Mouse (Mus musculus) CH12.LX (cell line): Measurements from ENCODE around the gene Ermard. TPM values are rescaled to one million over a fixed set of nuclear protein-coding genes. Genes with fewer than 3 reads are reported as not detected.
"Not testable (repeated sequence)": the region's sequence is repeated elsewhere in the genome, so short reads cannot be mapped to it uniquely, and the experiment has no call there.

Experiments used
- DNase-seq: peaks from one replicate; pipeline ENCODE4 v3.0.0-alpha.2; 2013; ENCODE audit errors: extremely low read depth
- H3K27ac ChIP-seq: 2 replicates; pipeline ENCODE4 v1.5.1; 2012; ENCODE audit warnings: low read depth, mild to moderate bottlenecking, control low read depth, moderate library complexity; ENCODE audit not compliant: insufficient read depth
- H3K27me3 ChIP-seq: replicated peaks from 2 replicates; pipeline ENCODE3; 2012; ENCODE audit warnings: inconsistent platforms
- H3K36me3 ChIP-seq, 2 experiments: replicated peaks in 1 of 2; 2 replicates each; pipeline versions ENCODE3 to v1.6.1; 2012; ENCODE audit warnings: inconsistent platforms in 1 of 2, low read length in 1 of 2, mild to moderate bottlenecking in 1 of 2, mixed read lengths in 1 of 2, moderate library complexity in 1 of 2; ENCODE audit not compliant: control insufficient read depth in 1 of 2, insufficient read depth in 1 of 2
- H3K4me1 ChIP-seq, 2 experiments: 2 replicates each; pipeline ENCODE4 v1.6.1; 2012; ENCODE audit warnings: inconsistent platforms in 1 of 2, moderate library complexity in 1 of 2; ENCODE audit not compliant: insufficient read depth in 2 of 2, control insufficient read depth in 1 of 2
- H3K4me2 ChIP-seq: 2 replicates; pipeline ENCODE4 v1.6.1; 2012; ENCODE audit warnings: low read depth, mild to moderate bottlenecking, control low read depth; ENCODE audit not compliant: poor library complexity, insufficient read depth, severe bottlenecking
- H3K4me3 ChIP-seq, 3 experiments: fragments of 150-350 bp in 1 of 3; sonication (generic) in 1 of 3; replicated peaks in 1 of 3; 2 replicates each; pipeline versions ENCODE3 to v1.5.1; 2011 to 2012; ENCODE audit warnings: low read depth in 2 of 3, low read length in 2 of 3, mild to moderate bottlenecking in 2 of 3, moderate library complexity in 2 of 3, control low read depth in 1 of 3, improper control_type of control experiment in 1 of 3, inconsistent platforms in 1 of 3, mixed read lengths in 1 of 3; ENCODE audit not compliant: poor library complexity in 1 of 3
- H3K79me2 ChIP-seq: replicated peaks from 2 replicates; pipeline ENCODE4 v1.6.1; 2012; ENCODE audit warnings: mild to moderate bottlenecking, moderate library complexity; ENCODE audit not compliant: control insufficient read depth, poor library complexity, insufficient read depth, severe bottlenecking; ENCODE audit errors: extremely low read depth
- H3K9ac ChIP-seq: 2 replicates; pipeline ENCODE4 v1.6.1; 2012; ENCODE audit warnings: low read depth, mild to moderate bottlenecking, control low read depth, moderate library complexity; ENCODE audit not compliant: insufficient read depth
- H3K9me3 ChIP-seq: replicated peaks from 2 replicates; pipeline ENCODE3; 2012; ENCODE audit warnings: low read length, inconsistent platforms, mixed read lengths
- dilution Hi-C: fragments of 300-500 bp; cut with MboI; formaldehyde crosslinking; loops from 2 replicates; pipeline ENCODE4 v1.14.3; 2020; ENCODE audit warnings: low sequenced_read_pairs; ENCODE audit not compliant: extremely low pct_unique_long_range_greater_than_20kb, extremely low pct_ligation_motif_present
- in situ Hi-C: fragments of 300-500 bp; cut with MboI; formaldehyde crosslinking; loops from 3 replicates; pipeline ENCODE4 v1.14.3; 2019; ENCODE audit warnings: low sequenced_read_pairs, low pct_ligation_motif_present, low pct_unique_long_range_greater_than_20kb, mixed read lengths
- polyA plus RNA-seq: library from polyadenylated mRNA; unstranded; fragments of >175 nt; gene quantifications from 2 replicates; pipeline ENCODE4 v1.2.1, GENCODE M21; 2012; ENCODE audit warnings: low read depth; ENCODE audit not compliant: insufficient read length
- total RNA-seq, 2 experiments: library from RNA; depleted of rRNA; stranded (reverse); fragments of 300-350 nt in 1 of 2; fragments of >200 nt in 1 of 2; gene quantifications; 2 replicates each; pipeline ENCODE4 v1.2.3; 2012 to 2014

Ermard gene
- total and polyA plus RNA-seq, 3 experiments, result 32.0 to 45.6 (median 38.8) TPM

GRCm38 (mm10) chr17:15009706-15010413 lies 31.1 kb upstream of the Ermard start, which contains the start of gene Gm3435:
Gene Gm3435, plus strand, starts transcription at chr17:15010176.
- H3K27ac ChIP-seq, H3K36me3 ChIP-seq, H3K79me2 ChIP-seq, H3K4me2 ChIP-seq, H3K27me3 ChIP-seq, H3K4me1 ChIP-seq, H3K9ac ChIP-seq, dilution Hi-C loops, H3K4me3 ChIP-seq, DNase-seq, H3K9me3 ChIP-seq, in situ Hi-C loops: not testable (repeated sequence)

- dilution Hi-C loops, result not testable (repeated sequence)
- Histone ChIP-seq H3K4me2 (peak overlapping the region; percentile 47), H3K4me3 (peak overlapping the region in 1 of 3 experiments; percentile 18)
These were observed 19.3 kb upstream of the Ermard start for GRCm38 (mm10) chr17:15021503-15022220.

GRCm38 (mm10) chr17:15023878-15024492 lies 17.0 kb upstream of the Ermard start:
- H3K4me3 ChIP-seq, H3K4me2 ChIP-seq, in situ Hi-C loops, H3K27ac ChIP-seq, H3K36me3 ChIP-seq, H3K27me3 ChIP-seq, H3K79me2 ChIP-seq, H3K4me1 ChIP-seq, H3K9me3 ChIP-seq, DNase-seq, dilution Hi-C loops, H3K9ac ChIP-seq: not testable (repeated sequence)

More at GRCm38 (mm10) chr17:15021503-15022220, 19.3 kb upstream of the Ermard start:
- in situ Hi-C loops, H3K27me3 ChIP-seq, H3K36me3 ChIP-seq, H3K9me3 ChIP-seq, H3K4me1 ChIP-seq, H3K79me2 ChIP-seq: not testable (repeated sequence)
- H3K27ac ChIP-seq, result peak overlapping the region; percentile 92
- DNase-seq, result peak; percentile 12
- peak overlapping the region; percentile 89 for H3K9ac ChIP-seq

GRCm38 (mm10) chr17:15024502-15025193 lies 16.4 kb upstream of the Ermard start:
- H3K79me2 ChIP-seq, H3K36me3 ChIP-seq, H3K9ac ChIP-seq, in situ Hi-C loops, H3K9me3 ChIP-seq, H3K27me3 ChIP-seq, H3K4me2 ChIP-seq, H3K4me3 ChIP-seq, H3K4me1 ChIP-seq, dilution Hi-C loops, H3K27ac ChIP-seq, DNase-seq: not testable (repeated sequence)

- H3K79me2 ChIP-seq, in situ Hi-C loops, H3K4me2 ChIP-seq, dilution Hi-C loops, H3K9ac ChIP-seq, H3K9me3 ChIP-seq, H3K4me3 ChIP-seq, H3K4me1 ChIP-seq, H3K27ac ChIP-seq, H3K27me3 ChIP-seq, H3K36me3 ChIP-seq, DNase-seq: not testable (repeated sequence)
These were observed 15.5 kb upstream of the Ermard start for GRCm38 (mm10) chr17:15025513-15025912.

GRCm38 (mm10) chr17:15031414-15031813 lies 9.6 kb upstream of the Ermard start:
- H3K4me3 ChIP-seq, H3K9me3 ChIP-seq, H3K36me3 ChIP-seq, H3K4me1 ChIP-seq, H3K27ac ChIP-seq, H3K9ac ChIP-seq, dilution Hi-C loops, H3K27me3 ChIP-seq, H3K79me2 ChIP-seq, in situ Hi-C loops, H3K4me2 ChIP-seq, DNase-seq: not testable (repeated sequence)
